Mouse (Mus musculus) bone marrow macrophage, adult 2 months (primary cell): Measurements from ENCODE around the gene Zcchc3.

Source experiments
- CTCF ChIP-seq: IDR thresholded peaks from 2 replicates; pipeline ENCODE4 v1.5.1; 2012; ENCODE audit warnings: low read depth, mild to moderate bottlenecking, low read length, moderate library complexity
- POLR2A ChIP-seq: IDR thresholded peaks from 2 replicates; pipeline ENCODE4 v1.6.1; 2012; ENCODE audit warnings: mild to moderate bottlenecking, low read depth, low read length, borderline replicate concordance

DNA sequence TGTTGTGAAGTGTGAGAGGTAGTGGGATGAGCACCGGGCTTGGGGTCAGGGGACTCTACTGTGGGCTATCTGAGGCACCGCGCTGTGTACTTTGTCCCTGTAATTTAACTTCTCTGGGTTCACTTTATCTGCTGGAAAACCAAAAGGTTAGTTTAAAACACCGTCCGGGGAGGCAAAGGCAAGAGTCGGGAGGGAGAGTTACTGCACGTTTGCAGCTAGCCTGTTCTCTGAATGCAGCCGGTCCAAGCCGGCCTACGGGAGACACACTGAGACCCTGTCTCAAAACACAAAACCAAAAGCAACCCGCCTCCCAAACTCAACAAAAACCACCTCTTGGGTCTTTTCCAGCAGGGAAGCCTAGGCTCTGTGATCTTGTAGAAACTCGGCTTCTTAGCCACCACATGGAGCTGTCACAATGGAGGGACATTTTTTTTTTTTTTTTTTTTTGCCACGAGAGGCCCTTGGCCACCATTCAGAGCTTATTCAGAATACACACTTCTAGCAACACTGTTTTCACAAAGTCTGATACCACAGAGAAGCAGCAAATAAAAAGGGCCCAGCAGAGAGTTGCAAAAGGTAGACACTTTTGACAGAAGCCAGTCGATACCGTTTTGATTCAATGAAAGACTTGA, 2.2 kb downstream of the Zcchc3 start:
- TF ChIP-seq POLR2A (no peak), CTCF (no peak)
